Mouse (Mus musculus) ES-E14 (cell line): ENCODE data around the gene Pla2g7. TPM values are rescaled to one million over a fixed set of nuclear protein-coding genes. Genes with fewer than 3 reads are reported as not detected.

Experiments
- DNase-seq: peaks from one replicate; pipeline ENCODE4 v3.0.0-alpha.2; 2013; ENCODE audit warnings: low read depth, low spot score
- H3K27ac ChIP-seq: 2 replicates; pipeline ENCODE4 v1.5.1; 2012; ENCODE audit warnings: low read depth, mild to moderate bottlenecking, low read length, moderate library complexity, mixed read lengths; ENCODE audit not compliant: poor library complexity, insufficient read depth, severe bottlenecking
- H3K36me3 ChIP-seq: 2 replicates; pipeline ENCODE4 v1.6.1; 2012; ENCODE audit warnings: mild to moderate bottlenecking, low read length, moderate library complexity, mixed read lengths; ENCODE audit not compliant: control insufficient read depth, poor library complexity, insufficient read depth, severe bottlenecking
- H3K4me1 ChIP-seq, 2 experiments: fragments of 150-350 bp in 1 of 2; sonication (generic) in 1 of 2; 2 replicates each; pipeline ENCODE4 v1.6.1; 2012; ENCODE audit warnings: low read length in 2 of 2, mild to moderate bottlenecking in 1 of 2, mixed read lengths in 1 of 2; ENCODE audit not compliant: control insufficient read depth in 2 of 2, insufficient read depth in 2 of 2, poor library complexity in 1 of 2
- H3K4me3 ChIP-seq, 2 experiments: fragments of 150-350 bp in 1 of 2; sonication (generic) in 1 of 2; 2 replicates each; pipeline ENCODE4 v1.5.1; 2012; ENCODE audit warnings: low read length in 2 of 2, low read depth in 1 of 2, mild to moderate bottlenecking in 1 of 2, mixed read lengths in 1 of 2; ENCODE audit not compliant: insufficient read depth in 1 of 2, poor library complexity in 1 of 2, severe bottlenecking in 1 of 2
- H3K9ac ChIP-seq: 2 replicates; pipeline ENCODE4 v1.6.1; 2012; ENCODE audit warnings: low read depth, mild to moderate bottlenecking, low read length, mixed read lengths; ENCODE audit not compliant: poor library complexity, insufficient read depth, severe bottlenecking
- H3K9me3 ChIP-seq: fragments of 150-350 bp; sonication (generic); 2 replicates; pipeline ENCODE4 v1.6.1; 2012; ENCODE audit warnings: low read depth, mild to moderate bottlenecking, low read length; ENCODE audit not compliant: control insufficient read depth, insufficient read depth
- CHD2 ChIP-seq: IDR thresholded peaks from 2 replicates; pipeline ENCODE4 v1.6.1; 2014; ENCODE audit warnings: mild to moderate bottlenecking, low read depth, low read length, inconsistent platforms
- HCFC1 ChIP-seq: IDR thresholded peaks from 2 replicates; pipeline ENCODE4 v1.6.1; 2012; ENCODE audit warnings: low read length, inconsistent platforms, borderline replicate concordance; ENCODE audit not compliant: insufficient read depth
- MAFK ChIP-seq: IDR thresholded peaks from 2 replicates; pipeline ENCODE4 v1.6.1; 2014; ENCODE audit warnings: mild to moderate bottlenecking, low read depth, low read length, inconsistent platforms; ENCODE audit not compliant: insufficient read depth
- ZC3H11A ChIP-seq: IDR thresholded peaks from 2 replicates; pipeline ENCODE4 v1.6.1; 2012; ENCODE audit warnings: low read depth, mild to moderate bottlenecking, inconsistent platforms, low read length, borderline replicate concordance
- ZNF384 ChIP-seq: IDR thresholded peaks from 2 replicates; pipeline ENCODE4 v1.6.1; 2012; ENCODE audit warnings: low read depth, low read length, inconsistent platforms
- in situ Hi-C, 2 experiments: fragments of 600-800 bp; cut with MboI; formaldehyde crosslinking; loops; one replicate each; pipeline ENCODE4 v1.15.1; 2025; ENCODE audit warnings: low sequenced_read_pairs in 2 of 2, inconsistent platforms in 1 of 2; ENCODE audit not compliant: unreplicated experiment in 2 of 2
- total RNA-seq: library from RNA; depleted of rRNA; stranded (reverse); fragments of 300-350 nt; gene quantifications from 2 replicates; pipeline ENCODE4 v1.2.3, GENCODE M21; 2012; rRNA removed

Pla2g7 gene
- 4.2 and 5.7 TPM in 2 replicates for total RNA-seq

DNA sequence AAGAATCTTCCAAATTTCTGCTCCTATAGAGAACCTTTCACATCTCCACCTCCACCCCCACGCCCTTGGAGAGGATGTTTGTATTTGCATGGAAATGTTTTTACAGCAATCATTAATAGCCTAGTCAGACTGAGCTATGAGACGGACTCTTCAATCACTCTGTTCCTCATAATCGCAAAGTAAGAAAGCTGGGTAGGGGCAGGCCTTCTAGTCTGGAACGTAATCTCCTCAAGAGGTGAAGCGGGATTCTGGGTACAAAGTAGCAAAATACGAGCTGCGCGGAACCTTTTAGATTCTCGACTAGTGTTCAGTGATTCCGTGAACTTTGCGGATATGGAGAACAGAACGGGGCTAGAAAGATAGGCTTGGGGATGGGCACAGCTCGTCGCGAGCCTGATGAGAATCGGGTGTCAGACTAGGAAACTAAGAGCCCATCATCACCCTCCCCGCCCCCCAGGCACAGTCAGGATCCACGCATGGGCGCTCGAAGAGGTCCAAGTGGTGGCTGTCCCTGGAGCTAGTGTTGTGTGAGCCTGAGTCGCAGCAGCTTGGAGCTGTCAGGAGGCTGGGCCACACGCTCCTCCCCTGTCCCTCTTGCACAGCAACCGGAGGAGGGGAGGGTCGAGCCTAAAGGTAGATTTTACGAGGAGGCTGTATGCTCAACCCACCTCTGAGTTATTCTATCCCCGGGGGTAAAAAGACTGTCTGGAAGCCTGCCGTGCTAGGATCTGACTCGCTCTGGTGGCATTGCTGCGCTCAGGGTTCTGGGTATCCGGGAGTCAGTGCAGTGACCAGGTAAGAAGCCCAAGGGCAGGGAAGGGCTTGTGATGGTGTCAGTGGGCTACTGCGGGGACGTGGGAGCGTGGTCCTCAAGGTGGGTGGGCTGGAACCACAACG, at the start of gene Pla2g7:
Pla2g7 (plus strand) TSS at position 107 of the 897 bp plus-strand sequence.
- no peak for DNase-seq
- no peak for TF ChIP-seq CHD2
- TF ChIP-seq HCFC1 = no peak
- no peak for TF ChIP-seq ZC3H11A
- TF ChIP-seq MAFK = no peak
- TF ChIP-seq ZNF384 = no peak
- Histone ChIP-seq H3K9me3 (no peaks in the 10 kb centered on the region), H3K4me3 (peak within 1 kb of the TSS; percentile 21 to 59), H3K9ac (peak within 1 kb of the TSS; percentile 1; the same call in 1 of the 2 replicates), H3K27ac (no peak within 1 kb of the TSS), H3K4me1 (peaks cover 0 to 8% of the 10 kb centered on the region in 2 experiments; a peak in 2 of 4 replicates), H3K36me3 (no peaks in the 10 kb centered on the region)
- in situ Hi-C loops = no loop called here

DNA sequence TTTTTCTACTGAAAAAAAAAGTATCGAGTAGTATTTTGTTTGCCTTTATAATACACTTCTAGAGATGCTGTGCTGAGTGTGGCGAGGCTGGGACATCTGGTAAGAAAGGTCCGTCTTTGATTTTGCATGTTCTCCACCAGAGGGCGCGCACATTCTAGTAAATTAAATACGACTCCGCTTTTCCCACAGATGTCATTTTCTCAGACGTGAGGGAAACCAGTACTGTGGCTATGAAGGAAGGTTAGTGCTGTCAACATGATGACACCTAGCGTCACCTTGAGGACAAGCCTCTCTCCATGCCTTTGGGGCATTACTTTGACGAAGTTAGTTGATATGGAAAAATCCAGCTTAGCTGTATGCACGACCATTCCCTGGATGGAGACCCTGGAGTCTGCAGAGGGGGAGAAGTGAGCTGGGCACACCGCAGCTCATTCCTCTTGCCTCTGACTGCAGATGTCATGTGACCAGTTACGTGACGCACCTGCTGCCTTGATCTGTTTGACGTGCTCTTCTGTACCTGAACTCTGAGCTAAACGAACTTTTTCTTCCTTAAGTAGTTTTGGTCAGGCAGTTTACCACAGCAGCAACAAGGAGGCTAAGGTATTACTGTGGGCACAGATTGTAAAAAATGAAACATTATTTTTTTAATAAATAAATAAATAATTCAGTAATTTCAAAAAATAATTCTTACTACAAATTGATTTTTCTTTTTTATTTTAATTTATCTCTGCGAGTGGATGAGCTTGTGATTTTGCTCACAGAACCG, 49.1 kb upstream of the Pla2g7 start:
- H3K9me3 ChIP-seq = no peaks in the 10 kb centered on the region
- peak; percentile 86 for TF ChIP-seq ZC3H11A
- no peak for TF ChIP-seq ZNF384
- TF ChIP-seq HCFC1 = no peak
- TF ChIP-seq CHD2 = no peak
- no peak for TF ChIP-seq MAFK
- no peak overlapping the region for H3K27ac ChIP-seq
- H3K9ac ChIP-seq = no peak overlapping the region
- H3K4me3 ChIP-seq = no peak overlapping the region
- H3K4me1 ChIP-seq = no peaks in the 10 kb centered on the region
- in situ Hi-C loops = loop anchor here (5.0 to 10.0 kb wide), 2 partner anchors 86 to 88 kb away; no protein-coding TSS in a partner anchor
- no peaks in the 10 kb centered on the region for H3K36me3 ChIP-seq
- DNase-seq = peak; percentile 83

DNA sequence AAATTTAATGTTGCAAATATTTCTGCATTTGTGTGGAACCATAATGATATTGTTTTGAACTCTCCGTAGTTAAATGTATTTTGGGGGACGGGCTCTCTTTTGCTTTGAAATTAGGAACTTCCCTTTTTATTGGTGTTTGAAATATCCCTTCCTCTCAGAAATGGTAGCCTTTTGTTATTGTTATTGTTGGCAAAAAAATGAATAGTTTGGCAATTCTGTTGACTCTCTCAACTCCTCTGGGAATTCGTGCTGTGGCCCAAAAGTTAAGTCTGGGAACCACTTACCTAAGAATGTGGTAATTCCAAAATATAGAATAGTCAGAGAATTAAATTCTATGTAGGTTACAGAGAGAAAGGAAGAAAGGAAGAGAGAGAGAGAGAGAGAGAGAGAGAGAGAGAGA, 47.7 kb upstream of the Pla2g7 start:
- no peak for DNase-seq
- H3K9me3 ChIP-seq = no peaks in the 10 kb centered on the region
- no peaks in the 10 kb centered on the region for H3K4me1 ChIP-seq
- no peak overlapping the region for H3K4me3 ChIP-seq
- TF ChIP-seq CHD2 = no peak
- TF ChIP-seq MAFK = no peak
- TF ChIP-seq ZC3H11A = no peak
- no peak for TF ChIP-seq HCFC1
- no peak for TF ChIP-seq ZNF384
- in situ Hi-C loops = no loop called here
- H3K36me3 ChIP-seq = no peaks in the 10 kb centered on the region
- no peak overlapping the region for H3K27ac ChIP-seq
- no peak overlapping the region for H3K9ac ChIP-seq

DNA sequence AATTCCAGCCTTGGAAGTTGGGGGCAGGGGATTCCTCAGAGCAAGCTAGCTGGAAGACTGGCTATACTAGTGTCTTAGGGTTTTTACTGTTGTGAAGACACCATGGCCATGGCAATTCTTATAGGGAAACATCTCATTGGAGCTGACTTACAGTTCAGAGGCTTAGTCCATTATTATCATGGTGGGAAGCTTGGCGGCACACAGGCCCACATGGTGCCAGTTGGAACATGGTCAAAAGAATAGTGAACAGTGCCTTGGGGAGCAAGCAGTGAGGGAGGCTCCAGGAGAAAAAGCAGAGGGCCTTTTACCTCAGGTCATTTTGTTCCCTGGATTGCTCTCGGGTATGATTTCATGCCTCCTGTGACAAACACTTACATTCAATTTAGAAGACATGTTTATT, 37.4 kb upstream of the Pla2g7 start:
- Histone ChIP-seq H3K9me3 (no peaks in the 10 kb centered on the region), H3K4me3 (no peak overlapping the region), H3K4me1 (no peaks in the 10 kb centered on the region), H3K36me3 (no peaks in the 10 kb centered on the region), H3K27ac (no peak overlapping the region), H3K9ac (no peak overlapping the region)
- TF ChIP-seq MAFK = no peak
- TF ChIP-seq ZNF384 = no peak
- TF ChIP-seq CHD2 = no peak
- no peak for TF ChIP-seq ZC3H11A
- no peak for TF ChIP-seq HCFC1
- DNase-seq = no peak
- in situ Hi-C loops = no loop called here
